Mouse (Mus musculus) myocyte (in vitro differentiated cells): ENCODE data around the gene Pctp. TPM values are rescaled to one million over a fixed set of nuclear protein-coding genes. Genes with fewer than 3 reads are reported as not detected.

Experiments used
- H3K27me3 ChIP-seq: one replicate; pipeline ENCODE4 v1.6.1; 2011; ENCODE audit not compliant: control insufficient read depth, insufficient read depth, insufficient read length
- H3K36me3 ChIP-seq: one replicate; pipeline ENCODE4 v1.6.1; 2011; ENCODE audit not compliant: control insufficient read depth, insufficient read depth
- H3K4me2 ChIP-seq: one replicate; pipeline ENCODE4 v1.6.1; 2011; ENCODE audit warnings: low read depth, control low read depth
- H3K4me3 ChIP-seq: one replicate; pipeline ENCODE4 v1.5.1; 2011; ENCODE audit warnings: mild to moderate bottlenecking, control low read depth, moderate library complexity
- H3K79me2 ChIP-seq: one replicate; pipeline ENCODE4 v1.6.1; 2011; ENCODE audit not compliant: control insufficient read depth, insufficient read depth
- H3ac ChIP-seq: one replicate; pipeline ENCODE4 v1.6.1; 2011; ENCODE audit not compliant: control insufficient read depth, insufficient read length
- CEBPB ChIP-seq: IDR thresholded peaks from 2 replicates; pipeline ENCODE4 v1.6.1; 2011; ENCODE audit warnings: mild to moderate bottlenecking, moderate library complexity; ENCODE audit not compliant: poor library complexity, insufficient read depth, severe bottlenecking
- E2F4 ChIP-seq: IDR thresholded peaks from one replicate; pipeline ENCODE4 v1.6.1; 2011; ENCODE audit warnings: mild to moderate bottlenecking, control low read depth, moderate library complexity; ENCODE audit not compliant: insufficient read depth
- MAX ChIP-seq: IDR thresholded peaks from one replicate; pipeline ENCODE4 v1.6.1; 2011; ENCODE audit warnings: low read depth, mild to moderate bottlenecking, control low read depth
- MYOD1 ChIP-seq, 3 experiments: IDR thresholded peaks; one replicate each; pipeline ENCODE4 v1.6.1; 2011; ENCODE audit warnings: control low read depth in 2 of 3, low read depth in 2 of 3, mild to moderate bottlenecking in 2 of 3, moderate library complexity in 1 of 3; ENCODE audit not compliant: insufficient read length in 2 of 3, control insufficient read depth in 1 of 3
- MYOG ChIP-seq, 3 experiments: IDR thresholded peaks; one replicate each; pipeline ENCODE4 v1.6.1; 2011; ENCODE audit warnings: control low read depth in 2 of 3, low read depth in 2 of 3, mild to moderate bottlenecking in 2 of 3; ENCODE audit not compliant: insufficient read length in 2 of 3, control insufficient read depth in 1 of 3, insufficient read depth in 1 of 3
- POLR2A ChIP-seq: IDR thresholded peaks from one replicate; pipeline ENCODE4 v1.6.1; 2011; ENCODE audit warnings: low read depth, mild to moderate bottlenecking, control low read depth, moderate library complexity; ENCODE audit not compliant: insufficient read length
- POLR2AphosphoS2 ChIP-seq: IDR thresholded peaks from one replicate; pipeline ENCODE4 v1.6.1; 2011; ENCODE audit warnings: low read depth, control low read depth; ENCODE audit not compliant: insufficient read length
- REST ChIP-seq: IDR thresholded peaks from one replicate; pipeline ENCODE4 v1.6.1; 2011; ENCODE audit warnings: mild to moderate bottlenecking, control low read depth, moderate library complexity; ENCODE audit not compliant: insufficient read depth, insufficient read length
- SRF ChIP-seq: IDR thresholded peaks from one replicate; pipeline ENCODE4 v1.6.1; 2011; ENCODE audit warnings: low read depth; ENCODE audit not compliant: control insufficient read depth, insufficient read length
- TCF12 ChIP-seq: IDR thresholded peaks from one replicate; pipeline ENCODE4 v1.6.1; 2011; ENCODE audit warnings: mild to moderate bottlenecking, control low read depth; ENCODE audit not compliant: poor library complexity, insufficient read depth, severe bottlenecking
- TCF3 ChIP-seq: IDR thresholded peaks from one replicate; pipeline ENCODE4 v1.6.1; 2011; ENCODE audit warnings: low read depth, control low read depth; ENCODE audit not compliant: insufficient read length
- USF1 ChIP-seq: IDR thresholded peaks from one replicate; pipeline ENCODE4 v1.6.1; 2011; ENCODE audit warnings: low read depth, mild to moderate bottlenecking, control low read depth, moderate library complexity
- polyA plus RNA-seq: library from polyadenylated mRNA; unstranded; fragments of >200 nt; fragmentation: generic; extraction: Trizol; gene quantifications from one replicate; pipeline ENCODE4 v1.2.1, GENCODE M21; 2012; ENCODE audit warnings: missing spikeins

Pctp gene
- polyA plus RNA-seq, 1 experiment: 1.1 TPM

DNA sequence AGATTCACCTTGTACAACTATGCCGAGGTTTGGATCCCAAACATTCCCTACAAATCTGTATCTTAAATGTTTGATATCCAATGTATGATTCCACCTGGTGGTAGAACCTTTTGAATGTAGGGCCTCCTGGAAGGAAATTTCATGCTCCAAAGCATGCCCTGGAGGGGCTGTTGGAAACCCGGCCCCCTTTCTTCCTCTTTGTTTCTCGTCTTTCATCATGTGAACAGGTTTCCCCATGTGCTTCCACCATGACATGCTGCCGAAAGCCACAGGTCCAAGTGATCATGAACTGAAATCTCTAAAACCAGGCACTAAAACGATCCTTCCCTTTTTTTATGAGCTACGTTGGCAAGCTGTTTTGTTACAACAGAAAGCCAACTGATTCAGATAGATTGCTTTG lies 11.0 kb upstream of the Pctp start:
- no peak overlapping the region for H3ac ChIP-seq
- no peaks in the 10 kb centered on the region for H3K36me3 ChIP-seq
- no peak overlapping the region for H3K4me2 ChIP-seq
- H3K79me2 ChIP-seq: no peaks in the 10 kb centered on the region
- TF ChIP-seq MAX (no peak), SRF (no peak), POLR2AphosphoS2 (no peak), CEBPB (no peak), TCF12 (no peak), TCF3 (no peak), USF1 (no peak), REST (no peak), POLR2A (no peak), MYOG (IDR thresholded peaks at IDR 0.05; ENCODE audit: control insufficient read depth in 1 of 3, insufficient read depth in 1 of 3, insufficient read length in 2 of 3, low read depth in 2 of 3) (no peak), E2F4 (no peak), MYOD1 (IDR thresholded peaks at IDR 0.05; ENCODE audit: control insufficient read depth in 1 of 3, insufficient read length in 2 of 3, low read depth in 2 of 3) (no peak)
- H3K27me3 ChIP-seq: no peaks in the 10 kb centered on the region
- no peak overlapping the region for H3K4me3 ChIP-seq

DNA sequence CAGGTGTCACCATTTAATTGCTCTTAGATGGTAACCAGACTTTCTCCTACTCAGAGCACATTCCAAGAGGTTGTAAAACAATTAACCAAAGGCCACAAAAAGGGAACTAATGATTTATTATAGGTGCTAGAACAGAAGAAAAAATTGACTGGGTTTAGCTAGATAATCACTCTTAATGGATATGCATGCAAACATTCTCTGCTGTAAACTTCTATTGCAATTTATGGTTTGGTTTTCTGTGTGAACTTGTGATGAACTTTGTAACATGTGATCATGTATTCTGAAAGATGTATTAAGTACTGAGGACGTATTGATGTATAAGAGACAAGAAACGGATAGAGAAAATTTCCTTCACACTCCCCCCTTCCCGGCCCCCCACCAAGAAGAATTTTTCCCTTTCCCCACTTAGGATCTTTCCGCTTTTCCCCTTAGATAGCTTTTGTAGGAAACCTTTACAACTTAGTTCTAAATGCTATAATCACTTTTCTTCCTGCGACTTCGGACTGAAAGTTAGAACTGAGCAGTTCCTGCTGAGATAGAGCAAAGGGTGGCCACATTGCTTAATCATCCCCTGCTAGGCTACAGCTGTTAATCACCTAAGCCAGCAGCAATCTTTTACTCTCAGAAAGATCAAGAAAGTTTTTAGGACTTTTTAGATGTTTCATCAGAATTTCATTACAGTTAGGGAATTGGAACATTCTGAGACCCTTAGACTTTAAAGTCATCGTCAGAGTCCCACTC lies 5.3 kb upstream of the Pctp start:
- Histone ChIP-seq H3K4me3 (no peak overlapping the region), H3ac (no peak overlapping the region), H3K27me3 (no peaks in the 10 kb centered on the region), H3K4me2 (no peak overlapping the region), H3K36me3 (no peaks in the 10 kb centered on the region), H3K79me2 (no peaks in the 10 kb centered on the region)
- TF ChIP-seq CEBPB: no peak
- TF ChIP-seq USF1: no peak
- no peak for TF ChIP-seq MYOG (IDR thresholded peaks at IDR 0.05; ENCODE audit: control insufficient read depth in 1 of 3, insufficient read depth in 1 of 3, insufficient read length in 2 of 3, low read depth in 2 of 3)
- TF ChIP-seq POLR2AphosphoS2: no peak
- no peak for TF ChIP-seq TCF3
- TF ChIP-seq MYOD1 (IDR thresholded peaks at IDR 0.05; ENCODE audit: control insufficient read depth in 1 of 3, insufficient read length in 2 of 3, low read depth in 2 of 3): no peak
- TF ChIP-seq SRF: no peak
- TF ChIP-seq TCF12: no peak
- no peak for TF ChIP-seq MAX
- TF ChIP-seq E2F4: no peak

DNA sequence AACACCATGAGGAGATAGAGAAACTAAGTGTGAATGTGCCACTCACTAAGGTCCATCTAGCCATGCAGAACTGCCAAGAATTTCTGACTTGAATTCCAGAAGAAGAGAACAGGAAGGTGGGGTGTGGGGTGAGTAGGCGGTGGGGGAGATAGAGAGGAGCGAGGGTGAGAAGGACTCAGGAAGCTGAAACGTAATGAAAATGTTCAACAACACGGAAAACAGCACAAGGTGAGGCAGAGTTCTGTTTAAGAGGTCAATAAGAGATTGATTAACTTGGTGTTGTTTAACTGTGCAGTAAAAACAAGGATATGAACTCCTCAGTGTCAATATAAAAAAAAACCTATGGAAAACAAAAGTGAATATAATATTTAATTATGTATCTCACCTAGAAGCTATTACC lies 3.4 kb upstream of the Pctp start:
- TF ChIP-seq MAX (no peak), TCF12 (no peak), REST (no peak), POLR2AphosphoS2 (no peak), MYOD1 (IDR thresholded peaks at IDR 0.05; ENCODE audit: control insufficient read depth in 1 of 3, insufficient read length in 2 of 3, low read depth in 2 of 3) (no peak), E2F4 (no peak), SRF (no peak), TCF3 (no peak), USF1 (no peak), POLR2A (no peak), CEBPB (no peak), MYOG (IDR thresholded peaks at IDR 0.05; ENCODE audit: control insufficient read depth in 1 of 3, insufficient read depth in 1 of 3, insufficient read length in 2 of 3, low read depth in 2 of 3) (no peak)

DNA sequence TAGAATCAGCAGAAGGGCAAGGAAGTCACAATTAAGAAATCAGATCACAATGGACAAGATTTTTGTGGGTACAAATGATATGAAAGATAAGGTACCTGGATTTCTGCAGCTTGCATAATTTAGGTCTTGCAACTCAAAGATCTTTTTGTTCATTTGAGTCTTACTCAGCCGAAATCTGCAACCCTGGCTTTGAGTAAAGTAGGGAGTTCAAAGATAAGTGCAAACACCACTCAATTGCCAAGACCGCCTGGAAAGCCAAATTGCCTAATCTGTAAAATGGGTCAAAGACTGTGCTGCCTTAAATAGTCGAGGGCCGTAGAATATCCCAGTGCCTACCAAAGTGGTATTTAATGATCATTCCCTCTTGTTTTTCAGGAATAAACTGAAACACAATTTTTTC lies 692 bp upstream of the Pctp start:
- TF ChIP-seq REST (no peak), MAX (no peak), MYOG (IDR thresholded peaks at IDR 0.05; ENCODE audit: control insufficient read depth in 1 of 3, insufficient read depth in 1 of 3, insufficient read length in 2 of 3, low read depth in 2 of 3) (no peak), E2F4 (no peak), USF1 (no peak), CEBPB (no peak), POLR2AphosphoS2 (no peak), TCF12 (no peak), SRF (no peak), POLR2A (no peak), TCF3 (no peak), MYOD1 (IDR thresholded peaks at IDR 0.05; ENCODE audit: control insufficient read depth in 1 of 3, insufficient read length in 2 of 3, low read depth in 2 of 3) (no peak)
- Histone ChIP-seq H3K4me3 (no peak overlapping the region), H3K79me2 (no peaks in the 10 kb centered on the region), H3ac (no peak overlapping the region), H3K27me3 (no peaks in the 10 kb centered on the region), H3K36me3 (no peaks in the 10 kb centered on the region), H3K4me2 (no peak overlapping the region)

More for the DNA sequence above, 3.4 kb upstream of the Pctp start:
- no peaks in the 10 kb centered on the region for H3K36me3 ChIP-seq
- H3K27me3 ChIP-seq: no peaks in the 10 kb centered on the region
- H3K4me3 ChIP-seq: no peak overlapping the region
- H3K79me2 ChIP-seq: no peaks in the 10 kb centered on the region
- H3K4me2 ChIP-seq: no peak overlapping the region
- H3ac ChIP-seq: no peak overlapping the region

DNA sequence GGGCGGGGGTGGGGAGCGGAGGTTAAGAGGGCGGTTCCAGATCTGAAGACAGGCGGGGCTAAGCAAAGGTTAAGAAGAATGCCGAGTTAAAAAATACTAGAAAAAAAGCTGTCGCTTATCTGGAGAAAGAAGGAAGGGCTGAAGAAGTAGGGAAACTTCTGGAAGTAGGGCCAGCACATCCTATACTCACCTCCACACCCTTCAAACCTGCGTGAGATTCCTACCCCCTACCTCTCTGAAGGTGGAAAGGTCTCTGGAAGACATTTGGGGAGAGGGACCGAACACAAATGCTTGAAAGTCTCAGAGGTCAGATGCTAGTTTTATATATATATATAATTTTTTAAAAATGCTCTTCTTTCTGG lies 274 bp upstream of the Pctp start:
- Histone ChIP-seq H3K4me2 (peak overlapping the region; percentile 56), H3K4me3 (peak overlapping the region; percentile 20), H3K79me2 (no peaks in the 10 kb centered on the region), H3ac (no peak overlapping the region), H3K27me3 (no peaks in the 10 kb centered on the region), H3K36me3 (no peaks in the 10 kb centered on the region)
- TF ChIP-seq REST: no peak
- TF ChIP-seq POLR2AphosphoS2: no peak
- no peak for TF ChIP-seq TCF12
- no peak for TF ChIP-seq CEBPB
- TF ChIP-seq TCF3: no peak
- TF ChIP-seq USF1: no peak
- no peak for TF ChIP-seq SRF
- TF ChIP-seq E2F4: no peak
- TF ChIP-seq MYOD1 (IDR thresholded peaks at IDR 0.05; ENCODE audit: control insufficient read depth in 1 of 3, insufficient read length in 2 of 3, low read depth in 2 of 3): no peak
